Mouse (Mus musculus): ENCODE measurements around the gene Epyc.
"Not testable (repeated sequence)": the region's sequence is repeated elsewhere in the genome, so short reads cannot be mapped to it uniquely, and the experiment has no call there.

Gene Epyc

GRCm38 (mm10) chr10:97715289-97715906 lies 71.5 kb downstream of the Epyc start:
- DNase-seq: no peak

GRCm38 (mm10) chr10:97717233-97717632 lies 73.4 kb downstream of the Epyc start:
- DNase-seq: no peak

GRCm38 (mm10) chr10:97718021-97718420 lies 74.2 kb downstream of the Epyc start:
- DNase-seq: no peak

GRCm38 (mm10) chr10:97720625-97721024 lies 76.8 kb downstream of the Epyc start:
- DNase-seq: peak; percentile 40 to 46

DNA sequence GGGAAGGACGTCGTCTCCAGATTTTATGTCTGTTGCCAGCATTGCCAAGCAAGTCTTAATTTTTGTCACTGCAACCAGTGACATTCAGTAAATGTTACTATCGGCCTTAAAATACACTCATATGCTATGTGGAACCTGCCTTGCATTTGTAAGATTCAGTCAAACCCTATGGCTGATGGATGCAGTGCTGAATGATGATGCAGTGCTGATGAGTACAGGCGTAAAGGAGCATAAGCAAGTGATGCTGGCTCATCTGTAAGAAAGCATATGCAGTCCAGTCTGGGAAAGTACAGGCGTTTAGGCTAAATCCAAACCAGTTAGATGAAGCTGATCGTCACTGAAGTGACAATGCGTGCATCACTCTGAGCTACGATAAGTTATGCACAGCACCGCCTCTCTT lies 78.8 kb downstream of the Epyc start:
- no peak for DNase-seq

- no peak for DNase-seq
Measured at GRCm38 (mm10) chr10:97725929-97726328, 82.1 kb downstream of the Epyc start.

- not testable (repeated sequence) for DNase-seq
Measured at GRCm38 (mm10) chr10:97726655-97727054, 82.8 kb downstream of the Epyc start, which contains the start of gene C030005K15Rik. TSS of gene C030005K15Rik (minus strand) at chr10:97726755.
